Mouse (Mus musculus) embryonic facial prominence, embryonic 15.5 days (tissue): Measurements from ENCODE around the gene Ass1. TPM values are rescaled to one million over a fixed set of nuclear protein-coding genes. Genes with fewer than 3 reads are reported as not detected.

ENCODE experiments used
- ATAC-seq: fragments of 200-750 bp; cut with Nextera tagmentation; 2 replicates; pipeline ENCODE4 v1.8.0; 2017; ENCODE audit warnings: low read depth, moderate TSS enrichment; ENCODE audit not compliant: insufficient number of reproducible peaks, low FRiP score, low TSS enrichment
- H3K27ac ChIP-seq: fragments of 300-500 bp; sonication (generic); replicated peaks from 2 replicates; pipeline ENCODE4 v1.5.1; 2015; ENCODE audit warnings: mild to moderate bottlenecking, inconsistent platforms
- H3K27me3 ChIP-seq: fragments of 300-500 bp; sonication (generic); 2 replicates; pipeline ENCODE4 v1.6.1; 2015; ENCODE audit warnings: inconsistent platforms
- H3K36me3 ChIP-seq: fragments of 300-500 bp; sonication (generic); 2 replicates; pipeline ENCODE4 v1.6.1; 2015; ENCODE audit warnings: mild to moderate bottlenecking, inconsistent platforms
- H3K4me1 ChIP-seq: fragments of 300-500 bp; sonication (generic); 2 replicates; pipeline ENCODE4 v1.6.1; 2015; ENCODE audit warnings: inconsistent platforms
- H3K4me2 ChIP-seq: fragments of 300-500 bp; sonication (generic); replicated peaks from 2 replicates; pipeline ENCODE4 v1.6.1; 2015; ENCODE audit warnings: mild to moderate bottlenecking, inconsistent platforms
- H3K4me3 ChIP-seq: fragments of 300-500 bp; sonication (generic); replicated peaks from 2 replicates; pipeline ENCODE4 v1.5.1; 2015; ENCODE audit warnings: mild to moderate bottlenecking, inconsistent platforms
- H3K9ac ChIP-seq: fragments of 300-500 bp; sonication (generic); 2 replicates; pipeline ENCODE4 v1.6.1; 2015; ENCODE audit warnings: inconsistent platforms
- H3K9me3 ChIP-seq: fragments of 300-500 bp; sonication (generic); replicated peaks from 2 replicates; pipeline ENCODE4 v1.6.1; 2016; ENCODE audit warnings: inconsistent platforms
- WGBS: fragments of 180-500 bp; shearing (Covaris S2); methylation state at CpG from one replicate; pipeline ENCODE4 v1.1.7; 2015; 5-methylcytosine and 5-hydroxymethylcytosine counted together
- polyA plus RNA-seq: library from polyadenylated mRNA; unstranded; fragments of >200 nt; fragmentation: Nextera tagmentation; extraction: Ambion mirVana; gene quantifications from 2 replicates; pipeline ENCODE4 v1.2.1, GENCODE M21; 2015

The Ass1 gene
- polyA plus RNA-seq, 1 experiment from 2014 or later = 38.1 TPM

- peaks cover 29% of the 10 kb centered on the region for H3K27me3 ChIP-seq
- peaks cover 25% of the 10 kb centered on the region for H3K4me1 ChIP-seq
- 0 out of 2 replicates have a peak overlapping the region, but pooled peaks have one; percentile 29 for H3K27ac ChIP-seq
- H3K4me3 ChIP-seq = peak overlapping the region; percentile 45
- no peaks in the 10 kb centered on the region for H3K9me3 ChIP-seq
- H3K36me3 ChIP-seq = no peaks in the 10 kb centered on the region
- WGBS = 31% methylated on average over 16 of the region's 16 CpGs
- H3K4me2 ChIP-seq = peak overlapping the region; percentile 83
- no peak overlapping the region for H3K9ac ChIP-seq
- ATAC-seq = no peak
Measured at GRCm38 (mm10) chr2:31458989-31459936, 10.7 kb upstream of the Ass1 start.

GRCm38 (mm10) chr2:31460025-31460571, 9.9 kb upstream of the Ass1 start:
- WGBS = under 1% methylated on average over 48 of the region's 48 CpGs
- H3K27me3 ChIP-seq = peaks cover 29% of the 10 kb centered on the region
- 0 out of 2 replicates have a peak overlapping the region, but pooled peaks have one; percentile 3 for H3K27ac ChIP-seq
- H3K4me2 ChIP-seq = peak overlapping the region; percentile 83
- peaks cover 17% of the 10 kb centered on the region for H3K4me1 ChIP-seq
- H3K4me3 ChIP-seq = peak overlapping the region; percentile 45
- peak; percentile 36; the same call in 1 of the 2 replicates for ATAC-seq
- H3K9ac ChIP-seq = no peak overlapping the region; the same call in 1 of the 2 replicates
- H3K9me3 ChIP-seq = no peaks in the 10 kb centered on the region
- no peaks in the 10 kb centered on the region for H3K36me3 ChIP-seq

GRCm38 (mm10) chr2:31460920-31461319, 9.1 kb upstream of the Ass1 start:
- no peaks in the 10 kb centered on the region for H3K36me3 ChIP-seq
- H3K27me3 ChIP-seq = peaks cover 29% of the 10 kb centered on the region
- H3K27ac ChIP-seq = no peak overlapping the region
- H3K9ac ChIP-seq = no peak overlapping the region
- WGBS = 83% methylated on average over 7 of the region's 7 CpGs
- H3K4me3 ChIP-seq = no peak overlapping the region
- peaks cover 16% of the 10 kb centered on the region for H3K4me1 ChIP-seq
- no peak overlapping the region for H3K4me2 ChIP-seq
- no peaks in the 10 kb centered on the region for H3K9me3 ChIP-seq
- no peak for ATAC-seq

GRCm38 (mm10) chr2:31462051-31462450, 8.0 kb upstream of the Ass1 start:
- no peaks in the 10 kb centered on the region for H3K9me3 ChIP-seq
- no peak overlapping the region for H3K9ac ChIP-seq
- 35% methylated on average over 8 of the region's 8 CpGs for WGBS
- H3K27me3 ChIP-seq = peaks cover 29% of the 10 kb centered on the region
- H3K4me1 ChIP-seq = peaks cover 16% of the 10 kb centered on the region
- ATAC-seq = no peak
- no peak overlapping the region for H3K4me3 ChIP-seq
- no peak overlapping the region for H3K4me2 ChIP-seq
- H3K36me3 ChIP-seq = no peaks in the 10 kb centered on the region
- H3K27ac ChIP-seq = no peak overlapping the region

- Histone ChIP-seq H3K4me3 (no peak overlapping the region), H3K36me3 (no peaks in the 10 kb centered on the region), H3K9me3 (no peaks in the 10 kb centered on the region), H3K4me1 (peaks cover 16% of the 10 kb centered on the region), H3K27ac (no peak overlapping the region), H3K4me2 (no peak overlapping the region), H3K27me3 (peaks cover 29% of the 10 kb centered on the region), H3K9ac (no peak overlapping the region)
- ATAC-seq = no peak
- 72% methylated on average over 7 of the region's 7 CpGs for WGBS
Measured at GRCm38 (mm10) chr2:31463253-31463652, 6.8 kb upstream of the Ass1 start.

- Histone ChIP-seq H3K4me2 (no peak overlapping the region), H3K9me3 (no peaks in the 10 kb centered on the region), H3K9ac (no peak overlapping the region), H3K36me3 (no peaks in the 10 kb centered on the region), H3K27ac (no peak overlapping the region), H3K4me3 (no peak overlapping the region), H3K4me1 (peaks cover 16% of the 10 kb centered on the region), H3K27me3 (peaks cover 29% of the 10 kb centered on the region)
- 43% methylated on average over 8 of the region's 8 CpGs for WGBS
- no peak for ATAC-seq
Measured at GRCm38 (mm10) chr2:31463696-31464528, 6.1 kb upstream of the Ass1 start.

GRCm38 (mm10) chr2:31464529-31464910, 5.5 kb upstream of the Ass1 start:
- ATAC-seq = no peak

GRCm38 (mm10) chr2:31467457-31467856, 2.5 kb upstream of the Ass1 start:
- Histone ChIP-seq H3K9ac (no peak overlapping the region), H3K9me3 (no peaks in the 10 kb centered on the region), H3K4me3 (no peak overlapping the region), H3K27me3 (peaks cover 26% of the 10 kb centered on the region; the same call in 1 of the 2 replicates), H3K4me2 (no peak overlapping the region), H3K27ac (no peak overlapping the region), H3K4me1 (peaks cover 22% of the 10 kb centered on the region), H3K36me3 (no peaks in the 10 kb centered on the region)
- ATAC-seq = no peak
- 75% methylated on average over 1 of the region's 1 CpGs for WGBS

More at GRCm38 (mm10) chr2:31464529-31464910, 5.5 kb upstream of the Ass1 start:
- H3K4me1 ChIP-seq = peaks cover 14% of the 10 kb centered on the region
- no peaks in the 10 kb centered on the region for H3K36me3 ChIP-seq
- 78% methylated on average over 6 of the region's 6 CpGs for WGBS
- H3K4me3 ChIP-seq = no peak overlapping the region
- H3K27me3 ChIP-seq = peaks cover 34% of the 10 kb centered on the region
- H3K9me3 ChIP-seq = no peaks in the 10 kb centered on the region
- no peak overlapping the region for H3K9ac ChIP-seq
- H3K4me2 ChIP-seq = no peak overlapping the region
- no peak overlapping the region for H3K27ac ChIP-seq

GRCm38 (mm10) chr2:31468857-31469256, 1.1 kb upstream of the Ass1 start:
- Histone ChIP-seq H3K4me3 (no peak overlapping the region), H3K36me3 (no peaks in the 10 kb centered on the region), H3K9me3 (no peaks in the 10 kb centered on the region), H3K27me3 (peaks cover 23% of the 10 kb centered on the region; the same call in 1 of the 2 replicates), H3K27ac (no peak overlapping the region), H3K4me1 (peaks cover 22% of the 10 kb centered on the region), H3K9ac (no peak overlapping the region), H3K4me2 (no peak overlapping the region)
- ATAC-seq = no peak
- 74% methylated on average over 7 of the region's 7 CpGs for WGBS

- WGBS = 27% methylated on average over 7 of the region's 7 CpGs
- peaks cover 19% of the 10 kb centered on the region; the same call in 1 of the 2 replicates for H3K27me3 ChIP-seq
- no peaks in the 10 kb centered on the region for H3K9me3 ChIP-seq
- peak overlapping the region; percentile 52 for H3K4me3 ChIP-seq
- peak overlapping the region; percentile 99 for H3K4me2 ChIP-seq
- H3K4me1 ChIP-seq = peaks cover 22% of the 10 kb centered on the region
- 0 out of 2 replicates have a peak, but pooled peaks cover 3% of the 10 kb centered on the region for H3K36me3 ChIP-seq
- no peak for ATAC-seq
- H3K27ac ChIP-seq = no peak overlapping the region
- 0 out of 2 replicates have a peak overlapping the region, but pooled peaks have one; percentile 26 for H3K9ac ChIP-seq
Measured at GRCm38 (mm10) chr2:31469480-31469879, 527 bp upstream of the Ass1 start.
